Mouse (Mus musculus) myocyte (in vitro differentiated cells): ENCODE measurements around the gene Rpp14.

ENCODE experiments used
- E2F4 ChIP-seq: IDR thresholded peaks from one replicate; pipeline ENCODE4 v1.6.1; 2011; ENCODE audit warnings: mild to moderate bottlenecking, control low read depth, moderate library complexity; ENCODE audit not compliant: insufficient read depth
- MAX ChIP-seq: IDR thresholded peaks from one replicate; pipeline ENCODE4 v1.6.1; 2011; ENCODE audit warnings: low read depth, mild to moderate bottlenecking, control low read depth
- POLR2A ChIP-seq: IDR thresholded peaks from one replicate; pipeline ENCODE4 v1.6.1; 2011; ENCODE audit warnings: low read depth, mild to moderate bottlenecking, control low read depth, moderate library complexity; ENCODE audit not compliant: insufficient read length
- POLR2AphosphoS2 ChIP-seq: IDR thresholded peaks from one replicate; pipeline ENCODE4 v1.6.1; 2011; ENCODE audit warnings: low read depth, control low read depth; ENCODE audit not compliant: insufficient read length
- REST ChIP-seq: IDR thresholded peaks from one replicate; pipeline ENCODE4 v1.6.1; 2011; ENCODE audit warnings: mild to moderate bottlenecking, control low read depth, moderate library complexity; ENCODE audit not compliant: insufficient read depth, insufficient read length
- SRF ChIP-seq: IDR thresholded peaks from one replicate; pipeline ENCODE4 v1.6.1; 2011; ENCODE audit warnings: low read depth; ENCODE audit not compliant: control insufficient read depth, insufficient read length
- TCF3 ChIP-seq: IDR thresholded peaks from one replicate; pipeline ENCODE4 v1.6.1; 2011; ENCODE audit warnings: low read depth, control low read depth; ENCODE audit not compliant: insufficient read length
- USF1 ChIP-seq: IDR thresholded peaks from one replicate; pipeline ENCODE4 v1.6.1; 2011; ENCODE audit warnings: low read depth, mild to moderate bottlenecking, control low read depth, moderate library complexity

DNA sequence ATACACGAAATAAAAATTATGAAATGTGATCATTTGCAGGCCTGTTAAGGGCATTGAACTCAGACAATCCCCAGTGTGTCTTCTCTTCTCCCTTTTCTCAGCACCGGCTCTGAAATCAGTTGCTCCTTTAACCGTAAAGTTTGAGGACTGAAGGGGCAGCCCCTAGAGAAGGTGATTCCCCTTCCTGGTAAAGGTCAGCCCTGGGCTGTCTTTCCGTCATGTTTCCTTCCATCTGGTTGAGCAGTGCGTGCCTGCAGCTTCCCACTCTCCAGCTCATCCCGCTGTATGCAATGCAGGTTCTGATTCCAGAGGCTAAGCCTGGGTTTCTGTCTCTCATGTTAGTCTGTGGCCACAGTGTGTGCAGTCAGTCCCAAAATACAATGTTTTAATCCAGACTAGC, 35.4 kb upstream of the Rpp14 start:
- no peak for TF ChIP-seq POLR2A
- TF ChIP-seq POLR2AphosphoS2: no peak
- TF ChIP-seq MAX: no peak
- TF ChIP-seq E2F4: no peak
- no peak for TF ChIP-seq SRF
- no peak for TF ChIP-seq USF1
- TF ChIP-seq TCF3: no peak
- TF ChIP-seq REST: no peak
